Mouse (Mus musculus) adrenal gland, adult 2 months (tissue): ENCODE measurements around the gene Rps5. TPM values are rescaled to one million over a fixed set of nuclear protein-coding genes. Genes with fewer than 3 reads are reported as not detected.
"Not testable (repeated sequence)": the region's sequence is repeated elsewhere in the genome, so short reads cannot be mapped to it uniquely, and the experiment has no call there.

Experiments used
- DNase-seq: peaks from one replicate; pipeline ENCODE4 v3.0.0; 2021
- long read RNA-seq: library from polyadenylated mRNA; stranded (forward); transcript quantifications from one replicate; pipeline ENCODE4 v2.0.0, GENCODE M21; 2021
- polyA plus RNA-seq: library from polyadenylated mRNA; depleted of rRNA; stranded (reverse); fragments of >200 nt; gene quantifications from 2 replicates; pipeline ENCODE4 v1.2.3, GENCODE M21; 2012; rRNA removed
- total RNA-seq, 2 experiments: library from RNA; stranded (reverse); gene quantifications; 2 replicates each; pipeline ENCODE4 v1.2.3; 2021

Rps5 gene
- total RNA-seq = 100 to 1,000 TPM; 950 to 963 TPM
- 882 and 918 TPM in 2 replicates for polyA plus RNA-seq
- long read RNA-seq, transcript Rps5-201 (6 exons, 761 nt) = major isoform, 185 of 201 reads
- long read RNA-seq, partial matches to known transcripts = 11 of 201 reads
- long read RNA-seq, other reads (novel, unspliced or antisense) = 2 of 201 reads

DNA sequence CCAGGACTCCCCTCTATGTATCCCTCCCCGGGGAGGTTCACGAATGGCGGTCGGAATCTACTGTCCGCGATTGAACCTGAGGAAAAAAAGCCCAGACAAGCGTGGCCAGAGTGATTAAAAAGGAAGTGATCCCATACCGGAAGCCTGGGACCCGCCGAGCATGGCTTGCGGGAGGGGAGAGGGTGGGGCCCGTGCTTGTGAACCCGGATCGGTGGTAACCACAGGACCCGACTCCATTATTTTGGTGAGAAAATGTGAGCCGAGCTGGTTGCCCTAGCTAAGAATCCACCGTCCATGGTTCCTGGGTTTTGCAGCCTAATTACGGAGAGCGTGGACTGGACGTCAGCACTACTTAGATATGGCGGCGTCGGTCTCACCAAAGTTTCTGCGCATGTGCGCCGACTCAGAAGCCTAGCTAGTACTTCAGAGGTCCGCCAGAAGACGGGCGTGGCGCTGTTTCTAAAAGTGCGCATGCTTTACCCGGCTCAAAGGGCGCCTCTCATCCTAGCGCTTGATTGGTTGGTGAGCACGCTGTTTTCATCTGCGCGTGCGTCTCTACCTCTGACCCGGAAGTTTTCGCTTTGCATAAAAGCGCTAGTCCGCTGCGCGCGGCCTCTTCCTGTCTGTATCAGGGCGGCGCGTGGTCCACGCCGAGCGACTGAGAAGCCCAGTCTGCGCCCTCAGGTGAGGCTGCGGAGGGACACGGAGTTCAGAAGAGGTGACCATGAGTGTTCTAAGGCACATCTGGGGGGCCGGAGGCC, at the start of gene Rps5:
TSS of gene Rps5 (plus strand) at position 586 of the 761 bp plus-strand sequence.
- peak; percentile 98 for DNase-seq

DNA sequence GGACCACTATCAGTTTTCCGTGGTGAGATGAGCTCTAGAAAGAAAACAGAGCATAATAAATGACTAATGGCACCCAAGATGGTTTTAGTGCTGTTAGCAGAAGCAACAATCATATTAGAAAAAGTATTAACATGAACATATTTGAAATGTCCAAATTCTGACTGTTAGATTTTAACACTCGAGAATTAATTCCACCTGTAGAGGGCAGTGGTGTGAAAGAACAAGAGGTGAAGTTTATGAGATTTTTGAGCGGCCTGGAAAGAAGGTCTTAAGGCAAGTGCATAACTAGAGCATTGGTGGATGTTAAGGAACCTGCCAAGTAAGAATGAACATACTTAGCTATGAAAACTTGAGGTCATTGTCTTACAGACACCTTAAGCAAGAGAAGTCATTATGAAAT, 47.8 kb upstream of the Rps5 start:
- DNase-seq = peak; percentile 17

DNA sequence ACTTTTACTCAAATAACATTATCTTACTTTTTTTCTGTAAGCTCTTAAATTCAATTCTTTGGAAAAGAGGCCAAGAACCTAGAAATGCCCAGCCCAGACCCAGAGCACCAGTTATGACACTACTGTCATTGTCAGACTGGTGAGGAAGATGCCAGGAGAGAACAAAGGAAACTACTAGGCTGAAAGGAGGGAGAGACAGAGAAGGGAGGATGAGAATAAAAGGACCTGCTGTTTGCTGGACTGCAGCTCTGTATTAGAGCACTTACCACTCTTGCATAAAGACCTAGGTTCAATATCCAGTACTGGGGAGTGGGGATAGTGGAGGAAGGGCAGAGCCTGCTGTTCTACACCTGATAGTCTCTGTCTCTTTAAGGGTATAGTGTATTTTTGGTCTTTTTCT, 42.1 kb upstream of the Rps5 start:
- DNase-seq = no peak

DNA sequence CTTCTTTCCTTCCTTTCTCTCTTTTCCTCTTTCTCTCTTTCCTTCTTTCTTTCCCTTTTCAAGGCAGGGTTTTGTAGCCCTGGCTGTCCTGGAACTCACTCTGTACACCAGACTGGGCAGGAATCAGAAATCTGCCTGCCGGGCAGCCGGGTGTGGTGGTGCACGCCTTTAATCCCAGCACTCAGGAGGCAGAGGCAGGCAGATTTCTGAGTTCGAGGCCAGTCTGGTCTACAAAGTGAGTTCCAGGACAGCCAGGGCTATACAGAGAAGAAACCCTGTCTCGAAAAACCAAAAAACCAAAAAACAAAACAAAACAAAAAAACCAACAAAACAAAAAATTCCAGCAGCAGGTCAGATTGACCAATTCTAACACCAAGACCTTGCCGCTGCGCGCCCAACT, 41.6 kb upstream of the Rps5 start:
- not testable (repeated sequence) for DNase-seq

DNA sequence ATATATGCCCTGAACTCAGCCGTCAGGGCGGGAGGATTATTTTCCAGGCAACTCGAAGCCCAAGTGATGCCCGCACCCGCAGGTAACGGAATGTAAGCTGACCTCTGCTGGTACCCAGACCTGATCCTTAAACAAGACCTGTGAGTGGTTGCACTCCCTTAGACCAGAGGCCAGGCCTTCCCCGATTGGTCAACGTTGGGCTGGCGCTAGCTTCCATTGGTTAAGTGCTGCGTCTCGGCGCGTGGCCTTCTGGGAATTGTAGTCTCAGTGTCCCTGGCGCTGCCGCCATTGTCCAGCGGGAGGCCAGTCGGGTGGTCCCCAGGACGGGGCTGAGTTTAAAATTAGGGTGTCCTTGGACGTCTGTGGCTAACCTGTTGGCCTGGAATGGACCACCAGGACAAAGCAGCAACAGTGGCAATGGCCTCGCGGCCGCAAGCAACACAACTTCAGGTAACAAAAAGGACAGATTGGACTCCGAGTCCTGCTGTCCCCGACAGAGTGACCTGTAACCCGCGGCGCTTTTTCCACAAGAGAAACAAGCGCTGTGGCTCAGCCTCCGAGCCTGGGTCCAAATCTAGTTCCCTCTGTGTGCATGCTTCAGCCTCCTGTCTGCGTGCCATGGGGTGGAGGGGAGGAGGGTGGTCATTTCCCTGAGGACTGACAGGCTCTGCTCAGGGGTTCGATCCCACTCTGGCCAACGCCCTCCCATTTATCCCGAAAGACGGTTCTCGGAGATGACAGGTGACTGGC, 41.0 kb upstream of the Rps5 start, which contains the start of gene Zfp128:
TSS of gene Zfp128 (plus strand) at position 267 of the 750 bp plus-strand sequence.
- peak; percentile 96 for DNase-seq

DNA sequence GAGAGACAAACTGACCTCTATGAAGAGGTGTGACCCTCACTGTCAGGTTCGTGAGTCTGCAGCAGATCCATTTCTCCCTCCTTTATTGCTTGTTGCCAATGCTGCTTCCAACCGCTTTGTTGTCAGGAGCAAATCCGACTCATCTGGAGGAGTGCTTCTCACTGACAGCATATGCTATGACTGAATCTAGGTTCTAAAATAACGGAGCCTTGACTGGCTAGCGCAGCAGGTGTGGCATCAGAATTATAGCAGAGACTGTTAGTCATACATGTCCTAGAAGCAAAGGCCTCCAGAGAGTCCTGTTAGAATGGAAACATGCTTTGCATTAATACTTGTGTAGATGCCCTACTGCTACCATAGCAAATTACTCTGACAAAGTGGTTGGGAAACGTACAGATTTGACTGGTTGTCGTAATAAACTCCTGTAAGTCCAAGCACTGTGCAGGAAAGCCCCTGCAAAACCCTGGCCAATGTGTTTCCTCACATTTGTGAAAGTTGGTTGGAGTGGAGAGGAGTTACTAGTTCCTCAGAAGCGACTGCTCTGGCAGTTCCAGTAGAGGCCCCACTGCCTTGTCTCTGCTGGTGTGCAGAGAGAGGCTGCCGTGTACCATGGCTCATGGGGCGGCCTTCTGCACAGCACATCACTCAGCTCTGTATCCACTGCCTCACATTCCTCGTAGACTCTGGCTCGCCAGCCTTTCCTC, 35.4 kb upstream of the Rps5 start:
- DNase-seq = no peak

DNA sequence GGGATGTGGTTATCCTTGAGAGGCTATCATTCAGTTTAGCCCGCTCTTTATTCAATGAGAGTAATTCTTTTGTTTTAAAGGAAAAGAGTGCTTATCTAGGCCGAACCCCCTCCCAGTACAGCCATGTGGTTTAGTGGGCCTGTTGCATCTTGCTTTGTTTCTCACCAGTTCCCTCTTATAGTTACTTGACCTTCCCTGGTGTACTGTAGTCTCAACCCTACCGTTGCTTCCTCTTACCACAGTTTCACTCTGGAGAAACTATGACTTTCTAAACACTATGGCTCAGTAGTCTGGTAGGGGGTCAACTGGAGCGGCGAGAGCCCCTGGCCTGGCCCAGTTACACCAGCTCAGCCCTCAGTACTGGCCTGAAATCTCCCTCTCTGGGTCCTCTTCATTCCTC, 34.5 kb upstream of the Rps5 start:
- no peak for DNase-seq

DNA sequence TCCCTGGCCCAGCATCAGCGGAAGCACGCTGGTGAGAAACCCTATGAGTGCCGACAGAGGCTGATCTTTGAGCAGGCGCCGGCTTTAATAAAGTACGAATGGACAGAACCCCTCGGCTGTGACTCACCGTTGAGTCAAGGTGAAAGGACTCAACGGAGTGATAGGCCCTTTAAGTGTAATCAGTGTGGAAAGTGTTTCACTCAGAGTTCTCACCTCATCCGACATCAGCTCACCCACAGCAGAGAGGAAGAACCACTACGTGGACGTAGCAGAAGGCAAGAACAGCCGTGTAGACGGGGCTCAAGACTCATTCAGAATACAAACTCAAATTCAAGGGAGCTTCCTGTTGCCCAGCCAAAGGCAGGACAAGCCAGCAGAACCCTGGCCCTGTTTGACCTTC, 31.2 kb upstream of the Rps5 start:
- no peak for DNase-seq

DNA sequence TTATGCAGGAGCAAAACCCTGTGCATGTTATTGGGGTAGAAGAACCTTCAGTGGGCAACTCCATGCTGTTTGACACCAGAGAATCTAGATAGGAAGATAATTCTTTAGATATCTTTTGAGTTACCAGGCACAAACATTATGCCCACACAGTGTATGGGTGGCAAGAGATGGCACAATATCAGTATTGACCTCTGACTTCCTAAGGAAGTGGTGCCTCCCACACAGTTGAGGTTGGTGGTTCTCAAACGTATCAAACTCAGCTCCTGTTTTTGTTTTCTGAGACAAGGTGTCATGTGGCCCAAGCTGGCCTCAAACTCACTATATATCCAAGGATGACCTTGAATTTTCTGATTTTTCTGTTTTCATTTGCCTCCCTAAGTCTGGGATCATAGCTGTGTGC, 30.8 kb upstream of the Rps5 start:
- DNase-seq = no peak

DNA sequence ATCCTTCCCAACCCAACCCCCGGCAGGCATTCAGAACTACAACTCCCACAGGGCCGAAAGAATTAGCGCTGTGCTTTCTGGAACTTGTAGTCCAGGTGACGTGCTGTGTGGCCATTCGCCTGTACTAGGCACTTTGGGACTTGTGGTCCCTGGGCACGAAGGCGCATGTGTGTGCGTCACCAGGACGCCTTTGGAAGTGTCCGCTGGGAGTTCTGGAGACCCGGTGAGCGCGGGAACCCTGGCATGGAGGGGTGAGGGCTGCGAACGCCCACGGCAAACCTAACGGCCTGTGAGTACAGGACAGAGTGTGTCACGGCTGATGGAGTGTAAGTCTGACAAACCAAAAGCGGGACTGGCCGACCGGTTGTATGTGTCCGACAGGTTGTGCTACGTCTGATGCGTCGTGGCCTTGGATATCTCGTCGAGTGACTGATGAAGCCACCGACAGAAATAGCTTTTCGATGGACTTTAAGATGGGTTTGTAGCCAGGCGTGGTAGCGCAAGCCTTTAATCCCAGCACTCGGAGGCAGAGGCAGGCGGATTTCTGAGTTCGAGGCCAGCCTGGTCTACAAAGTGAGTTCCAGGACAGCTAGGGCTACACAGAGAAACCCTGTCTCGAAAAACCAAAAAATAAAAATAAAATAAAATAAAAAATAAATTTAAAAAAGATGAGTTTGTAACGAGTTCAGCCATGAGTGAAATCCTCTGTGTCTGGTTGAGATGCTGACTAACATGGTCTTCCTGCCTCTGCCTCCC, 24.3 kb upstream of the Rps5 start, which contains the start of gene Zscan22:
TSS of gene Zscan22 (plus strand) at position 161 of the 756 bp plus-strand sequence.
- DNase-seq = peak; percentile 95

DNA sequence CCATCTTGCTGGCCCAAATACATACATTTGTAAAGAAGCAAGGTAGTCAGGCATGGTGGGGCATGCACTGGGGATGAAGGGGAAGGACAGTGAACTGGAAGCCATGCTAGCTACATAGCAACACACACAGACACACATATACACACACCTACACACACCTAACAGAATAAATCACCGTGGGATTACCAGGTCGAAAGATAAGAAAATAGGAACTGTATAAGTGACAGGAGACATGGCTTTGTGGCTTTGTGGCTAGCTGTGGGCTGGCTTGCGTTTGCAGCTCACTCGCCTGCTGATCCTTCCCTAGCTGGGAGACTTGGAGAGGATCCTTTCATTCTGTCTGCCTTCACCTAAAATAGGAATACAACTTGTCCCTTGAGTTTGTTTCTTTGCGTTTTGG, 20.6 kb upstream of the Rps5 start:
- DNase-seq = no peak

DNA sequence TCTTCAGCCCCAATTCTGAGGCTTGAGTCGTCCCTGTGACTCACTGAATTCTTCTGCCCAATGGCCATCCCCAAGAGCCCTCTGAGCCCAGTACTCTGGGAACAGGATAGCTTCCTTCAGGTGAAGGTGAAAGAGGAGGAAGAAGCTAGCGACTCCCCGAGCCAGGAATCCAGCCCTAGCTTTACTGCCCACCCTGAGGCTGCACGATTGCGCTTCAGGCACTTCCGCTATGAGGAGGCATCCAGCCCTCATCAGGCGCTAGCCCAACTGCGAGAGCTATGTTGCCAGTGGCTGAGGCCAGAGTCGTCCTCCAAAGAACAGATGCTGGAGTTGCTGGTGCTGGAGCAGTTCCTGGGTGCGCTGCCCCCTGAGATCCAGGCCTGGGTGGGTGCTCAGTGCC, 18.5 kb upstream of the Rps5 start:
- DNase-seq = no peak

DNA sequence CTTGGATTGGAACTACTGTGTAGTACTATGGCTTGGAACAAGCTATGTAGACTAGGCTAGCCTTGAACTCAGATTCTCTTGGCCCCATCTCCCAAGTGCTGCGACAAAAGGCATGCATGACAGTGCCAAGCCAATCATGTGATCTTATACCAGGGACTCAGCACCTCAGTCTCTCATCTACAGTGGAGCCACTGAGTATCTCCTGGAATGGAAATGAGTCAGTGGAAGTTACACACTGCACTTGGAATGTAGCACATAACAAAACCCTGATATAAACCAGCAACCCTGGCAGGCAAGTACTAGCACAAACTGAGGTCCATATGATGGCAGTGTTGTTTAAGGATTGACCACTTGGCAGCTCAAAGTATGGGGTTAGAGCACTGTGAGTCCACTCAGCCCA, 16.9 kb upstream of the Rps5 start:
- DNase-seq = peak; percentile 45

DNA sequence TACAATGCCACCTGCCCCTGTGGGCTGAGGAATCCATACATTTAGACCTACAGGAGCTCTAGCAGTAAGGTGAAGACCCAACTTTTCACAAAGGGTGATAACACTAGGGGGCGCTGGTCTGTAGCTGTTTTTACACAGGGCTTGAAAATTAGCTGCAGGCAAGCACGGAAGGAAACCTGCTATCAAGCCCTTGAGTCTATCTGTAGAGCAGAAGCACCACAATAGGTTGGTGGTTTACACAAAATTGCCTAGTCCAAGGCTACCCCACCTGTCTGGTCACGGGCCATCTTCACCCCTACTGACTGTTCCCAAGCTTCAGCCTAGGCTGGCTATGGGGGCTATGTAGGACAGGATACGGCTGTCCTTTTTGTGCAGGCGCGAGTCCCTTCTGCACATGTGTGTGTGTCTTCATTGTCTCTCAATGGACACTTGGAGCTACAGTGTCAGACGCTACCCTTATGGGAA, 12.6 kb upstream of the Rps5 start:
- peak; percentile 82 for DNase-seq

DNA sequence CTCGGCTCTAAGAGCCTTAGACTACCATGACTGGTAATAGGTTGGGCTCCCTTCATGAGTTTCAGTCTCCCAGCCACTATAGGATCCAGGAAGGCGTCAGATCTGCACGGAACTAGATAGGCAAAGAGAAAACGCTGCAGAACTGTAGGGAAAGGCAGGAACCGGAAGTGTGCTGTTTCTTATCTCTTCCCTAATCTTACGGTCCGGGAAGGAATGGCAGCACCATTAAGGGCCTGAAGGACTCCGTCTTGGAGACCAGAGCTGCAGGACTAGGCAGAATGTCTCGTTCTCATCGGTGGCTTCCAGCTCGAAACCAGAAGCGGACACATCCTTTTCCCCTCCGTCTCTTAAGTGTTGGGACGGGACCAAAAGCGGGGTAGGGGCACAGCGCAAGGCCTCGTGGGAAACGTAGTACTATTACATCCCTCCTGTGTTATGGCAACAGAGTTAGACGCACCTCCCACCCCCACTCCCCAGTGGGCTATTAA, 11.9 kb upstream of the Rps5 start:
- DNase-seq = peak; percentile 75

DNA sequence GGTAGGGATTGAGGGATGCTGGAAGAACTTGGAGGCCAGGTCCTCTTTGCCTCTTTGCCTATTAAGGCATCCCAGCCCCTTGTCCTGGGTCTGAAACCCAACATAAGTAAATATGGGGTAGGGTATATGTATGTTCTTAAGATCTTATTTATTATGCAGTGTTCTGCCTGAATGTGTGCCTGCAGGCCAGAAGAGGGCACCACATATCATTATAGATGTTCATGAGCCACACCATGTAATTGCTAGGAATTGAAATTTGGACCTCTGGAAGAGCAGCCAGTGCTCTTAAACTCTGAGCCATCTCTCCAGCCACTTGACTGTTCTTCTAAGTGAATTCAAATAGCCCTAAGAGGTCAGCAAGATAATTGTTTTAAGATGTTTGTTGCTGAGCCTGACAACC, 8.5 kb upstream of the Rps5 start:
- no peak for DNase-seq

DNA sequence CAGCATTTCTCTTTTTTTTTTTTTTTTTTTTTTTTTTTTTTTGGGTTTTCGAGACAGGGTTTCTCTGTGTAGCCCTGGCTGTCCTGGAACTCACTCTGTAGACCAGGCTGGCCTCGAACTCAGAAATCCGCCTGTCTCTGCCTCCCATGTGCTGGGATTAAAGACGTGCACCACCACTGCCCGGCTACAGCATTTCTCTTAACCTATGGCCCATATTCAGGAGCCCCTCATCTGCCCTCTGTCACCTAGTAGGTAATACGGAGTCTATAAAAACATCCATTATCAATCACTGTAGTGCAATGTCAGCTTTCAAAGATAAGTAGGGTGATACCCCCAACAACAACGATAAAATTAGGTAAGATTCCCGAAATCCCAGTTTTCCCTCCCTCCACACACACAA, 1.6 kb upstream of the Rps5 start:
- not testable (repeated sequence) for DNase-seq

DNA sequence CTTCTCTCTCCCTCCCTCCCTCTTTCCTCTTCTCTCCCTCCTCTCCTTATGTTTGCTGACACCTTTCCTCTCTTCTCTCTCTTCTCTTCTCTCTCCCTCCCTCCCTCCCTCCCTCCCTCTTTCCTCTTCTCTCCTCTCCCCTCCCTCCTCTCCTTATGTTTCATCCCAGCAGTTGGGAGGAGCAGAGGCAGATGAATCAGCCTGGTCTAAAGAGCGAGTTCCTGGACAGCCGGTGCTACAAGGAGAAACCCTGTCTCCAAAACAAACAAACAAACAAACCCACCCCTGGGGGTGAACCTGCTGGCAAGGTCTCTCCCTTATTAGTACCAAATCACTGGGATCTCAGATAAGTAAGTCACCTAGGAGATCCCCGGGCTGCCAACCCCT, 779 bp upstream of the Rps5 start:
- no peak for DNase-seq

DNA sequence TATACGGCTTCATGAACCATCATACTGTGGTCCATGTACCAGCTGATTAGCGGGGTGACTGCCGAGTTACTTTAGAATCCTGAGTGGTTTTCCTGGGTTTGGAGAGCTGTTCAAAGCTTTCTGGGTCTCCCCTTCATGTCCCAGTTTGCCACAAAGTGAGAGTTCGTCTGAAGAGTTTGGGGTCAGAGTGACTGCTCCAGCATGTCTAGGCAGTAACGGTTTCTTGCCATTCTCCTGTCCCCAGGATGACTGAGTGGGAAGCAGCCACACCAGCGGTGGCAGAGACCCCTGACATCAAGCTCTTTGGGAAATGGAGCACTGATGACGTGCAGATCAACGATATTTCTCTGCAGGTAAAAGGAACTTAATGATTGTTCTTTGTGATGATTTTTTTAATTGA, 639 bp downstream of the Rps5 start:
- no peak for DNase-seq

DNA sequence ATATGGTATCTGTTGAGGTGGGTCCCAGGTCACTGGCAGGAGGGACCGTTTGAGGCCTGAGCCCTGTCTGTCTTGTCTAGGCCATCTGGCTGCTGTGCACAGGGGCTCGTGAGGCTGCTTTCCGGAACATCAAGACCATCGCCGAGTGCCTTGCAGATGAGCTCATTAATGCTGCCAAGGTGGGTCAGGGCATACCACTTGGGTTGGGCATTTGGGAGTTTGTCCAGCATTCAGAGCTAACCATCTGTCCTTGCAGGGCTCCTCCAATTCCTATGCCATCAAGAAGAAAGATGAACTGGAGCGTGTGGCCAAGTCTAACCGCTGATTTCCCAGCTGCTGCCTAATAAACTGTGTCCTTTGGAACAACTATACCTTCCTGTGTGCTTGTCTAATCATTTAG, 4.2 kb downstream of the Rps5 start:
- DNase-seq = no peak

DNA sequence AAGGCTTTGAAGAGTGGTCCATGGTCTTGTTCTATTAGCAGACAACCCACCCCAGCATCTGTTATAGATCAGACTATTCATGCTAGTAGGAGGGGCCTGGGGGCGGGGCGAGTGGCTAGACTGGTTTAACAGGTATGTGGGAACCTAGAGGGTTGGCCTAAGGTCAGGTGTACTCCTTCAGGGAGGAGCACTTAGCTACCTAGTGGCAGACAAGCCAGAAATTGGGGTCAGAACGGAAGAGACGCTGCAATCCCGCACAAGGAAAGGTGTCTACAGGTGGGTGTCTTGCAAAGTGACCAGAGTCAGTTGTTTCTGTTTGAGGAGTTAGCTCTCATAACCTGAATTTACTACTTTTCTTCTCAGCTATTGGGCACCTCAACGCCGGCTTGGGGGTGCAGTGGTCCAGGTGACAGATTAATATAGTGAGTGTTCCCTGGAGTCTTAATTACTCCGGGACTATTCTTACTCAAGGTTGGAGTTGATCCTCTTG, 5.1 kb downstream of the Rps5 start, which contains the start of gene Rnf225:
TSS of gene Rnf225 (plus strand) at position 226 of the 490 bp plus-strand sequence.
- DNase-seq = no peak
